Mouse (Mus musculus) ovary, postnatal 14 days (tissue): ENCODE measurements at regions not wholly inside any gene's neighbourhood (a gene's known extent, or its start where the extent isn't known, plus 50 kb on each side); places are given as distances from the start of the nearest gene placed in this dataset.
A peak's percentile ranks its signal among the peaks of the same experiment; 100 is the strongest.

Source experiments
- DNase-seq: peaks from one replicate; pipeline ENCODE4 v3.0.0; 2022; ENCODE audit warnings: low spot score

DNA sequence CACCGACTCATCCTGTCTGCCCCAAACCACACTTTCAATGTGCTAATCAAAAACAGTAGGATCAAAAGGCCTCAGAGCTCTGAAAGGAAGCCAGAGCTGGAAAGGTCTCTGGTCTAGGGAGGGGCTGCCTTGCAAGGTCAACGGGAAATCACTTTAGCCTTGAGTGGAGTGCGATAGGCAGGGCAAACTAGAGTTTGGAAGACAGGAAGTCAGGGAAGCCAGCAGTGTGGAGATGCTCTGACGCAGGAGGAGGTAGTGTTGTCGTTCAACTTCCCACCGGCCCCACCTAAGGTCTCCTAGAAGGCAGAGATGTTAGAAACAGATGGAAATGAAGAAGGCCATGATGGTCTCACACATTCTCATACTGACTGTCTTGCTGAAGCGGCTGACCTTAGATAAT, 52.0 kb upstream of the Trp53i11 start:
- DNase-seq, result no peak

DNA sequence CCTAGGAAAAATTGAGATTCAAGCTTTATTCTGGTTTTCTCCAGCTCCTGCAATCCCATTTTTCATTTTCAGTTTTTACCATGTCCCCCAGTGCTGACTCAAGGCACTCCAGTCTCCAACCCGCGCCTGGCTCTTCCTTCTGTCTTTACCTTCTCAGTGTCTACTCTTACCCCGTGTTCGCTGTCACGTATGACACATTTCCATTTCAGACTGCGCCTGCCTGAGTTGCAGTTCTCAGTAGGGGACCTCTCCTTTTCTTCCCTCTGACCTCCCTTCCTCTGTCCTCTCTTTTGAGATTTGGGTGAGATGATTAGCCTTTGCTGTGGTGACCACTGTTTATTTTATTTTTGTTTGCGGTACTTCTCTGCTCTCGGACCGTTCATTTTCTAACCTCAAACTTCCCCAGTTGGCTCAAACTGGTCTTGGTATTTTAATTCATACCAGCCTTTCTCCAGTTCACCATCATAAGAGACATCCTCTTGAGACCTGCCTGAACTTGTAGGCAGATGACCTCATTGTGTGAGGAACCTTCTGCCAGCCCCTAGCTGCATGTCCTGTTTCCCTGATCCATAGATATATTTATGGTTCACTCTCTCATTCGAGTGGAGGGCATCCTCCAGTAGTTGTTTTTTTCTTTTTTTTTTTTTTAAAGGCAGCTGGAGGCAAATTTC, 53.9 kb upstream of the Trp53i11 start:
- no peak for DNase-seq

DNA sequence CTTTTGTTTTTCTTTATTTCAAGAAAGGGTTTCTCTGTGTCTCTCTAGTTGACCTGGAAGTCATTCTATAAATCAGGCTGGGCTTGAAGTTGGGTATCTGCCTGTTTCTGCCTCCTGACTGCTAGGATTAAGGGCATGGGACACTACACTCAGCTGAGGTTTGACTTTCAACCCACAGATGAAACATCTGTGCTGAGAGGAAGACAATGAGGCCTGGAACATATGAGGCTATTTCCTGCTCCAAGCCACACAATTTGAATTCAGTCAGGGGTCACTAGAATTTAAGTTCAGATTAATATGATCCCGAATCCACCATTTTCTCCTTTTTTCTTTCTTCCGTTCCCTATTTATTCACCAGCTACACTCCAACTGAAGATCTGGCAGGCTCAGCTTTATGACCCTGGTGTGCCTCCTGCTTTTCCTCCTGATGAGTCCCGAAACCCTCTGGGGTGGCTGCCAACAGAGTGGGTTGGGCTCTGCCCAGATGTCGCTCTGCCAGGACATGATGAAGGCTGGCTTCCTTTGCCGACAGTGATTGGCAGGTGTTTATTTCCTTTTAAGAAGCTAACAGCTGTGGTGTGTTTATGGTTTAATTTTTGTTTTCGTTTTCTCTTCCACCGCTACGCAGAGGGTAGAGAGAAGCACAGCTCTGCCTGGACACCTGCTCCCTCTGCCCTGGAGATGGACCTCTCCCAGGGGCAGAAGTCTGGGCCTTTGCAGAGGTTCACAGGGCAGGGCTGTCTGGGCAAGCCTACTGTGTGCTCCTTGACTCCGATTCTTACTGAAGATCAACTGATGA, 55.3 kb upstream of the Trp53i11 start:
- peak; percentile 32 for DNase-seq

DNA sequence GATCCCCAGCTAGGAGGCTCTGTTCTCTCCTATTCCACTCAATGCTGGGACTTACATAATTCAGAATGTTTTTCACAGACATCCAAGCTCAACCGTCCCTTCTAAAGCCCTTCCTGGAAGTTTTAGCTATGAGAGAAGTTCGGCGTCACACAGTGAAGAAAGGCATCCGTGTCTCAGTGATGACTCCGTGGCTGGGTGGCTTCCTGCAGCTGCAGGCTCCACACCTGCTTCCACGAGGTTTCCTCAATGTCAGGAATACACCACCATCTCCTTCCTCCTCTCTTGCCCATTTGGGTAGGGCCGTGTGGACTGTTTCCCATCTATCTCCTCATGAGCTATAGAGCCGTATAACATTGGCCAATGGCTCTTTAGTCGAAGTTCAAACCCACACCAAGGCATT, 56.1 kb upstream of the Trp53i11 start:
- DNase-seq, result no peak

GRCm38 (mm10) chr2:93129176-93129575, 58.2 kb upstream of the Trp53i11 start:
- no peak for DNase-seq

DNA sequence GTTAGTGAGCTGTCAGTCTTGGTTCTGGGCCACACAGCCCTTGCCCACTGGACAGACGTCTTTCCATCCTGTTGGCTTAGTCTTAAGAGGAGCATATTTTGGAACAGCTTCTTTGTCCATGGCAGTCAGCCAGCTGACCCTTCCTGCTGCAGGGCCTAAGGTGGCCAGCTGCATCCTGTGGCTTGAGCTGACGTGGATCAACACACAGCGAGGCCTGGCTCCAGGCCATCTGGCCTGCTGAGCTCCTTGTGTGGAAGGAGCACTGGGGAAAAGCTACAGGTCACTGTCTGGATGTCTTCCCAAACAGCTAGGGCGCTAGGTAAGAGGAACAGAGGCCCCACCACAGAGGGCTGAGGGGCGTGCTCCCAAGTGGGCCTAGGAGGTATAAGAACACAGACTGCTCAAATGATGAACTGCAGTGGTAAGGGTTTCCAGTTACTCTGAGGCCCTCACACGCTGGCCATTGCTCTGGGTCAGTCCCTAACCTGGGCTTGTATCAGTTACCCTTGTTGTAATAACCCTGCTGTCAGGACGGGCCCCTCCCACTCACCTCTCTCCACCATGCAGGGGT, 60.7 kb upstream of the Trp53i11 start:
- DNase-seq, result peak; percentile 36

DNA sequence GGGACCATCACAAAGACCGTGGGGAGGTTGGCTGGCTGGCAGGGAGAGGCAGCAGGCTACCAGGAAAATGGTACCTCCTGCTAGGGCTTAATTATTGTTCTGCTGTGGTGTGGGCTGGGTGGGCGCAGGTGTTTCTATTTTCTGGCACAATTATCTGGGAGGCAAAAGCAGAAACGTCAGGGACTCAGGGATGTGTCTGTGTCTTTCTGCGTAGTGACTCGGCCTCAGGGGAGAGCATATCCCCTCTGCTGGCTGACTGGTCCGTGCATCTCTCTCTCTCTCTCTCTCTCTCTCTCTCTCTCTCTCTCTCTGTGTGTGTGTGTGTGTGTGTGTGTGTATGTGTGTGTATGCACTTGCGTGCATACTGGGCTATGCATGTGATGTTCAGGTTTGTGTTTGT, 61.2 kb upstream of the Trp53i11 start:
- DNase-seq, result no peak

DNA sequence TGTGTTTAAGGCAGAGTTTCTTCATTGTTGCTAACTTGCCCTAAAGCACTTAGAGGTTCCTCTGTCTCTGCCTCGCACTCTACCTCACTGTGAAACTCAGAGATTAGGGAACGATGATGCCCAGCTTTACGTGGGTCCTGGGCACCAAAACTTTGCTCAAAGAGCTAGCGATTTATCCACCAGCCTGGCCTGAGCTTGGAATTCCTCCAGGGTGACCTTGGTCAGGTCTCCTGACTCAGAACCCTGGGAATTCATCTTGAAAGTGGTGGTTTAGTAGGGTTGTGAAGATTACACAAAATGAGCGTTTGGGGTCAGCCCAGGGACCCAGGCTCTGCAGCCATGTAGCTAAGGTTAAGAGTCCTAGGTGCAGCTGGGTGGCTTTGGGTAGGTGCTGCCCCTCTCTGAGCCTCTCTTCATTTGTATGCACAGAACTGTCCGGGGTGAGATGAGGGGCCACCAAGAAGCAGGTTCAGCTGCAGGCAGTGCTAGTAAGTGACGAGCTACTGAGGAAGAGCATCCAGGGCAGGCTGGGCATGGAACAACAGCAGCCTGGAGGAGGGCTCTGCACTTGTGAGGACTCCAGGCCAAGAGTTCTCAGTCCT, 62.4 kb upstream of the Trp53i11 start:
- no peak for DNase-seq

- DNase-seq, result no peak
Observed at GRCm38 (mm10) chr2:93123829-93124228, 63.5 kb upstream of the Trp53i11 start.

- DNase-seq, result no peak
Observed at GRCm38 (mm10) chr2:93120386-93120785, 67.0 kb upstream of the Trp53i11 start.

DNA sequence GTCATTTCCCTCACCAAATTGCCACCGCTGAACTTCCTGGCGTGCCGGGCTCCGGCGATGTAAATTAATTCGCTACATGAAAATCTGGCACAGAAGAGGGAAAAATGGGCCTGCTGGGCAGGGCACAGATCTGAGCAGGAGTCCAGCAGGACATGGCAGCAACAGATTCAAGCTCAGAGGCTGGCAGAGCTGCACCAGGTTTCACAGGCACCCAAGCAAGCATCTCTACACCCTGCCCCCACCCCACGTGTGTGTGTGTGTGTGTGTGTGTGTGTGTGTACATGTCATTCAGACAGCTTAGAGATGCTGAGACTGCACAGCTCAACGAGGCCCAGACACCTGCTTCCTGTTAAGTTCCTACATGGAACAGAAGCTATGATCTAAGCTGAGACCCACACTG, 68.3 kb upstream of the Trp53i11 start:
- DNase-seq, result no peak

- no peak for DNase-seq
Observed at GRCm38 (mm10) chr2:93115303-93115702, 69.3 kb upstream of the Prdm11 start.

GRCm38 (mm10) chr2:93113929-93114328, 68.0 kb upstream of the Prdm11 start:
- no peak for DNase-seq

- DNase-seq, result no peak
Observed at GRCm38 (mm10) chr2:93112320-93112719, 66.4 kb upstream of the Prdm11 start.

DNA sequence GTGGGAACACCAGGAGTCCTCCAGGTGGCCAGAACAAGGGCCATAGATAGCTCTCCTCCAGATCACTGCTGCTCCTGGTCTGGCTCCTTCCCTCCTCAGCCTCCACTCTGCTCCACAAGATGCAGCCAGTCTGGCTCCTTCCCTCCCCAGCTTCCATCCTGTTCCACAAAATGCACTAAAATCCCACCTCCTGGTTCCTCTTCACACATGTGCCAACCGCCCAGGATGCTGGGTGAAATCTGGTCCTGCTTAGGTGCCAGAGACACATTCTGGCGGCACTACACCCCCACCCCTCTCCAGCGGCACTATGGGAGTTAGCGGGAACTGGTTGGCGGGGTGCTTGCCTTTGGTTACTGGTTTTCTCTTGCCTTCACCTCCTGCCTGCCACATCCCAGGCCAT, 64.9 kb upstream of the Prdm11 start:
- no peak for DNase-seq

GRCm38 (mm10) chr2:93106581-93106980, 60.6 kb upstream of the Prdm11 start:
- no peak for DNase-seq

DNA sequence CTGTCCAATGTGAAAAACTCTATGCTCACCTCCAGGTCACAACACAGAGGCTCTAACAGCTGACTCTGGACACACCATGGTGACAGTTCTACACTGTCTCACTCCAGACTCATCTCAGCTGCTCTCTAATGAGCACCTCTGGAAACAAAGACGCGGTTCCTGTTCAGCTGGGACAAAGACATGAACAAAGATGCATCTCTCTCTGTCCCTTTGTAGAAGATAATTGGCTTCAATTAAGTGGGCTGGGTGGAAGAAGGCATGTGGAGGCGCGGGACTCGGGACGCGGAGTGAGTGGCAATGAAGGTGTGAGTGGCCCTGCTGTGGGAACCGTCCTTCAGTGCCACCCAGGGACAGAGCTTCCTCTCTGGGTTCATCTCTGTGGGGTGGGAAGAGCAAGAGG, 56.0 kb upstream of the Prdm11 start:
- DNase-seq, result no peak

GRCm38 (mm10) chr2:93099780-93100179, 53.8 kb upstream of the Prdm11 start:
- DNase-seq, result no peak

DNA sequence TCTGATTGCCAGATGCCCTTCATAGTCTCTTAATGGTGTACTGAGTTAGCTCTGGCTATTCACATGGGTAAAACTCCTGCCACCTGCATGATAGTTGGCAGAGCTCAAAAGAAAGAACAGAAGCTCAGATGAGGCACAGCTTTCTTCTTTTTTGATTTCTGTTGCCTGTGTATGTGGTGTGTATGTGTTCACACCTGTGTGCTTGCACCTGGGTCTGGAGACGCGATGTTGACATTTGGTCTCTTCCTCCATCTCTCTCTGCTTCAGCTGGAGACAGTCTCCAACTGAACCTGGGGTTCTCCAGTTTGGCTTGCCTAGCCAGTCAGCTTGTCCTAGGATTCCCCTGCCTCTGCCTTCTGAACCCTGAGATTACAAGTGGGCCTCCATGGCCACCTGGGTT, 51.0 kb upstream of the Prdm11 start:
- no peak for DNase-seq

GRCm38 (mm10) chr2:93096078-93096729, 50.2 kb upstream of the Prdm11 start:
- DNase-seq, result no peak
